Comparison of ENCODE assay signal across 9 mouse cellular contexts in the genomic region with DNA sequence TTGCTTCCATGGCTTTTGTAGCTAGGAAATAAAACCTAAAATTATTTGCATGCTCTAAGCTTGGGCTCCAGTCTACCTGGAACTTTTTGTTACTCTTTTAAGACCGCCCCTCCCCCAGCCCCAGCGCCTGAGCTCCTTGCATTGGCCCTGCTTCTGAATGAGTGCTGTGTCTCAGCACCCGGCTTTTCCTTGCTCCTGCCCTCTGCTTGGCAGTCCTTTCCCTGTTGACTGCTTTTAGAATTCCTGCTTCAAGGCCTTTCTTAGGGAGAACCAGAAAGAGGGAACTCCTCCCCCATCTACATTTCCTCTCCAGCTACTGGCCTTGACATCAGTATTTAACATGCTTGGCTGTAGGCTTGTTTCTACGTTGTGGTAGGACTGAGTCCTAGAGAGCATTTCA. TPM values are rescaled to one million over a fixed set of nuclear protein-coding genes. Genes with fewer than 3 reads are reported as not detected.
A peak's percentile ranks its signal among the peaks of the same experiment; 100 is the strongest.
DNase-seq lines count a peak whose midpoint lies in the region; ATAC-seq and TF ChIP-seq lines count a peak whose summit lies in the region.
"Had no signal": no experiment of that assay in that cellular context is flagged by ENCODE, and none has a peak within 500 bp of the region (broad histone marks: within the 10 kb centered on the region; RNA-seq: fewer than 3 reads in every experiment).

No protein-coding gene starts in this region.

- DNase-seq in forebrain, embryonic 11.5 days (ENCODE audit: low spot score) = no peak
- DNase-seq in left cerebral cortex, postnatal 4 days = peak; percentile 21
- DNase-seq in testis, postnatal 10 days (ENCODE audit: low spot score) = peak; percentile 76
- no peak for DNase-seq in urinary bladder, postnatal 36 days (ENCODE audit: low spot score in 2 of 2)
- no peak for DNase-seq in thymus, postnatal 14 days

- H3K27me3 ChIP-seq in heart, embryonic 15.5 days = no peaks in the 10 kb centered on the region
- H3K27me3 ChIP-seq in heart, embryonic 11.5 days (ENCODE audit: control insufficient read depth, insufficient read depth, low read length) = no peaks in the 10 kb centered on the region
- H3K27me3 ChIP-seq in E14TG2a.4 (ENCODE audit: insufficient read depth, low read length) = no peaks in the 10 kb centered on the region
- H3K27me3 ChIP-seq in forebrain, embryonic 11.5 days (ENCODE audit: control insufficient read depth, insufficient read depth, low read length) = no peaks in the 10 kb centered on the region
- H3K27me3 ChIP-seq: Patski had no signal

- no peak overlapping the region for H3K4me2 ChIP-seq in heart, embryonic 15.5 days
- no peak overlapping the region for H3K4me2 ChIP-seq in heart, embryonic 11.5 days
- 0 out of 2 replicates have a peak overlapping the region, but pooled peaks have one; percentile 3 for H3K4me2 ChIP-seq in forebrain, embryonic 11.5 days (ENCODE audit: low read depth, low read length, severe bottlenecking)

- no peak for ATAC-seq in heart, embryonic 15.5 days (replicated peaks; ENCODE audit: insufficient number of reproducible peaks, insufficient read depth, low FRiP score, low read depth)
- ATAC-seq in heart, embryonic 11.5 days (replicated peaks; ENCODE audit: insufficient number of reproducible peaks, low FRiP score, low TSS enrichment) = no peak
- ATAC-seq in forebrain, embryonic 11.5 days (replicated peaks; ENCODE audit: low FRiP score) = no peak
- ATAC-seq: Patski had no signal

- WGBS in heart, embryonic 15.5 days = 34% methylated on average over 4 of the region's 4 CpGs
- WGBS in heart, embryonic 11.5 days (ENCODE audit: insufficient replicate concordance) = 22% methylated on average over 4 of the region's 4 CpGs
- 24% methylated on average over 4 of the region's 4 CpGs for WGBS in forebrain, embryonic 11.5 days

- H3K27ac ChIP-seq in heart, embryonic 15.5 days = peak overlapping the region; percentile 8; the same call in 1 of the 2 replicates
- no peak overlapping the region for H3K27ac ChIP-seq in heart, embryonic 11.5 days (ENCODE audit: low read depth, low read length)
- no peak overlapping the region for H3K27ac ChIP-seq in forebrain, embryonic 11.5 days (ENCODE audit: low read depth, low read length)

- H3K9ac ChIP-seq in heart, embryonic 15.5 days = no peak overlapping the region
- H3K9ac ChIP-seq in heart, embryonic 11.5 days (ENCODE audit: low read depth, low read length) = no peak overlapping the region
- H3K9ac ChIP-seq in forebrain, embryonic 11.5 days (ENCODE audit: low read length) = no peak overlapping the region; the same call in 1 of the 2 replicates

- H3K9me3 ChIP-seq in heart, embryonic 15.5 days (replicated peaks) = no peaks in the 10 kb centered on the region
- no peaks in the 10 kb centered on the region for H3K9me3 ChIP-seq in heart, embryonic 11.5 days (replicated peaks; ENCODE audit: control insufficient read depth, low read length)
- no peaks in the 10 kb centered on the region for H3K9me3 ChIP-seq in E14TG2a.4 (ENCODE audit: low read length)
- H3K9me3 ChIP-seq in forebrain, embryonic 11.5 days (ENCODE audit: control insufficient read depth, low read length) = no peaks in the 10 kb centered on the region; the same call in 1 of the 2 replicates

- intact Hi-C loops in left cerebral cortex, postnatal 4 days (cut with DNase I) = no loop called here

- H3K4me1 ChIP-seq in heart, embryonic 15.5 days (replicated peaks) = peaks cover 34% of the 10 kb centered on the region
- H3K4me1 ChIP-seq in heart, embryonic 11.5 days (ENCODE audit: control insufficient read depth, insufficient read depth, low read length) = peaks cover 16% of the 10 kb centered on the region
- peaks cover 74% of the 10 kb centered on the region for H3K4me1 ChIP-seq in E14TG2a.4 (replicated peaks; ENCODE audit: low read depth, low read length)
- H3K4me1 ChIP-seq in forebrain, embryonic 11.5 days (replicated peaks; ENCODE audit: control insufficient read depth, insufficient read depth, low read length) = peaks cover 12% of the 10 kb centered on the region

- no peak for TF ChIP-seq CTCF in E14TG2a.4 (conservative IDR thresholded peaks at IDR 0.05; ENCODE audit: low read length)

- no peaks in the 10 kb centered on the region for H3K36me3 ChIP-seq in heart, embryonic 15.5 days
- H3K36me3 ChIP-seq in heart, embryonic 11.5 days (ENCODE audit: control insufficient read depth, insufficient read depth, low read length) = no peaks in the 10 kb centered on the region
- peaks cover 43% of the 10 kb centered on the region for H3K36me3 ChIP-seq in E14TG2a.4 (ENCODE audit: insufficient read depth, low read length)
- no peaks in the 10 kb centered on the region; the same call in 1 of the 2 replicates for H3K36me3 ChIP-seq in forebrain, embryonic 11.5 days (ENCODE audit: control insufficient read depth, insufficient read depth, low read length)

- H3K4me3 ChIP-seq in heart, embryonic 15.5 days = no peak overlapping the region
- no peak overlapping the region for H3K4me3 ChIP-seq in heart, embryonic 11.5 days (ENCODE audit: low read depth, low read length)
- H3K4me3 ChIP-seq in E14TG2a.4 (replicated peaks; ENCODE audit: low read length) = peak overlapping the region; percentile 62
- H3K4me3 ChIP-seq in forebrain, embryonic 11.5 days (ENCODE audit: low read depth, low read length) = no peak overlapping the region

RNA-seq across cellular contexts. Expression of gene Chka, which starts 4.0 kb away (rescaled TPM):
- 24.9 and 32.0 TPM in 2 replicates for polyA plus RNA-seq in heart, embryonic 15.5 days (2015; fragmentation: Nextera tagmentation; extraction: Ambion mirVana)
- 26.6 and 27.9 TPM in 2 replicates for polyA plus RNA-seq in heart, embryonic 11.5 days (2014; fragmentation: Nextera tagmentation; extraction: Ambion mirVana)
- 65.8 and 70.0 TPM in 2 replicates for polyA plus RNA-seq in forebrain, embryonic 11.5 days (2014; fragmentation: Nextera tagmentation; extraction: Ambion mirVana)
- total RNA-seq in left cerebral cortex, postnatal 4 days (2021) = 100 to 1,000 TPM in 1 of 2 experiments, 10 to 100 TPM in 1; 88.7 to 104 TPM

RNA-seq across cellular contexts. Expression of gene Tcirg1, which starts 51.3 kb away (rescaled TPM):
- 24.9 and 39.6 TPM in 2 replicates for polyA plus RNA-seq in heart, embryonic 15.5 days (2015; fragmentation: Nextera tagmentation; extraction: Ambion mirVana)
- polyA plus RNA-seq in heart, embryonic 11.5 days (2014; fragmentation: Nextera tagmentation; extraction: Ambion mirVana) = 16.2 and 18.7 TPM in 2 replicates
- polyA plus RNA-seq in forebrain, embryonic 11.5 days (2014; fragmentation: Nextera tagmentation; extraction: Ambion mirVana) = 11.4 and 15.7 TPM in 2 replicates
- total RNA-seq in left cerebral cortex, postnatal 4 days (2021) = 10 to 100 TPM; 24.0 to 27.9 TPM

RNA-seq across cellular contexts. Expression of gene Ndufs8, which starts 57.0 kb away (rescaled TPM):
- 371 and 387 TPM in 2 replicates for polyA plus RNA-seq in heart, embryonic 15.5 days (2015; fragmentation: Nextera tagmentation; extraction: Ambion mirVana)
- polyA plus RNA-seq in heart, embryonic 11.5 days (2014; fragmentation: Nextera tagmentation; extraction: Ambion mirVana) = 364 and 376 TPM in 2 replicates
- polyA plus RNA-seq in forebrain, embryonic 11.5 days (2014; fragmentation: Nextera tagmentation; extraction: Ambion mirVana) = 189 and 206 TPM in 2 replicates
- 100 to 1,000 TPM in 1 of 2 experiments, 10 to 100 TPM in 1; 94.0 to 102 TPM for total RNA-seq in left cerebral cortex, postnatal 4 days (2021)

Comparison
In these comparisons a context has a peak if more than half of its experiments do, and no peak if none do; other contexts are left out.
1. DNase-seq: peak in left cerebral cortex, postnatal 4 days (single experiment) and testis, postnatal 10 days (single experiment); none in forebrain, embryonic 11.5 days (single experiment), urinary bladder, postnatal 36 days (0 of 2) and thymus, postnatal 14 days (single experiment).